Mouse (Mus musculus): Measurements from ENCODE around the gene Pts.

DNA sequence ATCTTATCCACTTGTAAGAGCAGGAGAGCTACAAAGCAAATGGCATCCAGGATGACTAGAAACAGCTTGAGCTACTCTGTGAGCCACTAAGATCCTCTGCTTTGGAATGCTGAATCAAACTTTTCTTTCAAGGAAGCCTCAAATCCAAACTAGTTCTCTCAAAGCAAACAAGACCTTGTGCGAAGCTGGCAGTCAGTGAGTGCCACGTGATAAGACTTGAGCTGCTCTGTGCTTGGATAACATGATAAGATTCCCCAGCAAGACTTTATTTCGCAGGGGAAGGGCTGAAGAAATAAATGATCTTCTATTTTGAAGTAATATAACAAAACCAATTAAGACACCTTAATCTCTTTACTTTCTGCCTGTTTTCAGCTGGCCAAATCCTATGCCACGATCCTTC is 37.4 kb upstream of the Pts start:
- TF ChIP-seq CTCF (IDR thresholded peaks at IDR 0.05; ENCODE audit: borderline replicate concordance, insufficient read depth, low read depth, low read length) (no peak), POLR2A (IDR thresholded peaks at IDR 0.05; ENCODE audit: borderline replicate concordance, insufficient read depth, low read length) (no peak)
